Mouse (Mus musculus): ENCODE measurements at regions not wholly inside any gene's neighbourhood (a gene's known extent, or its start where the extent isn't known, plus 50 kb on each side); places are given as distances from the start of the nearest gene placed in this dataset.

- Histone ChIP-seq H3K9me3 (no peaks in the 10 kb centered on the region), H3K4me2 (replicated peaks) (no peak overlapping the region), H3K36me3 (no peaks in the 10 kb centered on the region), H3K4me3 (no peak overlapping the region), H3K4me1 (no peaks in the 10 kb centered on the region), H3K27me3 (no peaks in the 10 kb centered on the region), H3K9ac (replicated peaks) (no peak overlapping the region), H3K27ac (replicated peaks) (no peak overlapping the region)
- 5% methylated on average over 3 of the region's 3 CpGs for WGBS
- ATAC-seq (ENCODE audit: low FRiP score, low read depth): peak; percentile 65
These were observed 74.3 kb upstream of the A2m start for GRCm38 (mm10) chr6:121560852-121561251.

GRCm38 (mm10) chr6:121560393-121560793 is 74.8 kb upstream of the A2m start:
- Histone ChIP-seq H3K36me3 (no peaks in the 10 kb centered on the region), H3K27me3 (no peaks in the 10 kb centered on the region), H3K4me1 (no peaks in the 10 kb centered on the region), H3K4me3 (no peak overlapping the region), H3K27ac (replicated peaks) (no peak overlapping the region), H3K9me3 (no peaks in the 10 kb centered on the region), H3K4me2 (replicated peaks) (no peak overlapping the region), H3K9ac (replicated peaks) (no peak overlapping the region)
- 21% methylated on average over 1 of the region's 1 CpGs for WGBS
- no peak for ATAC-seq (ENCODE audit: low FRiP score, low read depth)

- Histone ChIP-seq H3K27ac (replicated peaks) (no peak overlapping the region), H3K36me3 (no peaks in the 10 kb centered on the region), H3K4me3 (no peak overlapping the region), H3K9me3 (no peaks in the 10 kb centered on the region), H3K9ac (replicated peaks) (no peak overlapping the region), H3K4me2 (replicated peaks) (no peak overlapping the region), H3K27me3 (no peaks in the 10 kb centered on the region), H3K4me1 (no peaks in the 10 kb centered on the region)
- ATAC-seq (ENCODE audit: low FRiP score, low read depth): 0 out of 2 replicates have a peak, but pooled peaks have one; percentile 16
- WGBS: 9% methylated on average over 3 of the region's 3 CpGs
These were observed 78.7 kb upstream of the A2m start for GRCm38 (mm10) chr6:121556481-121556880.

GRCm38 (mm10) chr6:121553501-121554132 is 80.1 kb upstream of the Iqsec3 start:
- no peaks in the 10 kb centered on the region for H3K27me3 ChIP-seq
- no peaks in the 10 kb centered on the region for H3K4me1 ChIP-seq
- H3K4me3 ChIP-seq: no peak overlapping the region
- no peak overlapping the region for H3K4me2 ChIP-seq (replicated peaks)
- no peaks in the 10 kb centered on the region for H3K9me3 ChIP-seq
- H3K9ac ChIP-seq (replicated peaks): no peak overlapping the region
- ATAC-seq (ENCODE audit: low FRiP score, low read depth): no peak
- H3K27ac ChIP-seq (replicated peaks): no peak overlapping the region
- no peaks in the 10 kb centered on the region for H3K36me3 ChIP-seq
- 83% methylated on average over 2 of the region's 2 CpGs for WGBS

GRCm38 (mm10) chr6:121533521-121533920 is 60.0 kb upstream of the Iqsec3 start:
- WGBS: 73% methylated on average over 7 of the region's 7 CpGs
- H3K4me2 ChIP-seq (replicated peaks): no peak overlapping the region
- ATAC-seq (ENCODE audit: low FRiP score, low read depth): no peak

GRCm38 (mm10) chr6:121532926-121533325 is 59.4 kb upstream of the Iqsec3 start:
- Histone ChIP-seq H3K4me1 (no peaks in the 10 kb centered on the region), H3K27ac (replicated peaks) (no peak overlapping the region), H3K9me3 (no peaks in the 10 kb centered on the region), H3K9ac (replicated peaks) (no peak overlapping the region), H3K36me3 (no peaks in the 10 kb centered on the region), H3K27me3 (0 out of 2 replicates have a peak, but pooled peaks cover 3% of the 10 kb centered on the region), H3K4me3 (no peak overlapping the region), H3K4me2 (replicated peaks) (no peak overlapping the region)
- ATAC-seq (ENCODE audit: low FRiP score, low read depth): peak; percentile 65; the same call in 1 of the 2 replicates
- WGBS: 7% methylated on average over 3 of the region's 3 CpGs

More at GRCm38 (mm10) chr6:121533521-121533920, 60.0 kb upstream of the Iqsec3 start:
- H3K4me3 ChIP-seq: no peak overlapping the region
- no peaks in the 10 kb centered on the region for H3K4me1 ChIP-seq
- no peak overlapping the region for H3K9ac ChIP-seq (replicated peaks)
- no peaks in the 10 kb centered on the region for H3K9me3 ChIP-seq
- H3K27ac ChIP-seq (replicated peaks): no peak overlapping the region
- no peaks in the 10 kb centered on the region for H3K36me3 ChIP-seq
- H3K27me3 ChIP-seq: 0 out of 2 replicates have a peak, but pooled peaks cover 3% of the 10 kb centered on the region

GRCm38 (mm10) chr6:121531825-121532389 is 58.4 kb upstream of the Iqsec3 start:
- no peak overlapping the region for H3K27ac ChIP-seq (replicated peaks)
- H3K4me1 ChIP-seq: no peaks in the 10 kb centered on the region
- 59% methylated on average over 13 of the region's 13 CpGs for WGBS
- no peaks in the 10 kb centered on the region for H3K36me3 ChIP-seq
- peak; percentile 55 for ATAC-seq (ENCODE audit: low FRiP score, low read depth)
- H3K27me3 ChIP-seq: 0 out of 2 replicates have a peak, but pooled peaks cover 3% of the 10 kb centered on the region
- H3K9me3 ChIP-seq: no peaks in the 10 kb centered on the region
- H3K9ac ChIP-seq (replicated peaks): no peak overlapping the region
- no peak overlapping the region for H3K4me3 ChIP-seq
- no peak overlapping the region for H3K4me2 ChIP-seq (replicated peaks)

GRCm38 (mm10) chr6:121527281-121527680 is 53.8 kb upstream of the Iqsec3 start:
- Histone ChIP-seq H3K9ac (replicated peaks) (no peak overlapping the region), H3K4me1 (0 out of 2 replicates have a peak, but pooled peaks cover 6% of the 10 kb centered on the region), H3K36me3 (no peaks in the 10 kb centered on the region), H3K9me3 (no peaks in the 10 kb centered on the region), H3K27ac (replicated peaks) (no peak overlapping the region), H3K4me2 (replicated peaks) (no peak overlapping the region), H3K27me3 (0 out of 2 replicates have a peak, but pooled peaks cover 3% of the 10 kb centered on the region), H3K4me3 (no peak overlapping the region)
- 89% methylated on average over 4 of the region's 4 CpGs for WGBS
- no peak for ATAC-seq (ENCODE audit: low FRiP score, low read depth)

GRCm38 (mm10) chr6:121526121-121526520 is 52.6 kb upstream of the Iqsec3 start:
- no peak overlapping the region for H3K4me2 ChIP-seq (replicated peaks)
- H3K4me1 ChIP-seq: 0 out of 2 replicates have a peak, but pooled peaks cover 6% of the 10 kb centered on the region
- 84% methylated on average over 2 of the region's 2 CpGs for WGBS
- ATAC-seq (ENCODE audit: low FRiP score, low read depth): no peak
- H3K9ac ChIP-seq (replicated peaks): no peak overlapping the region
- no peak overlapping the region for H3K4me3 ChIP-seq
- H3K36me3 ChIP-seq: no peaks in the 10 kb centered on the region
- H3K27me3 ChIP-seq: 0 out of 2 replicates have a peak, but pooled peaks cover 3% of the 10 kb centered on the region
- H3K27ac ChIP-seq (replicated peaks): no peak overlapping the region
- no peaks in the 10 kb centered on the region for H3K9me3 ChIP-seq

- Histone ChIP-seq H3K4me3 (no peak overlapping the region), H3K27ac (replicated peaks) (no peak overlapping the region), H3K4me1 (0 out of 2 replicates have a peak, but pooled peaks cover 6% of the 10 kb centered on the region), H3K9me3 (no peaks in the 10 kb centered on the region), H3K36me3 (no peaks in the 10 kb centered on the region), H3K27me3 (0 out of 2 replicates have a peak, but pooled peaks cover 3% of the 10 kb centered on the region), H3K4me2 (replicated peaks) (no peak overlapping the region), H3K9ac (replicated peaks) (no peak overlapping the region)
- ATAC-seq (ENCODE audit: low FRiP score, low read depth): no peak
- 24% methylated on average over 3 of the region's 3 CpGs for WGBS
These were observed 51.1 kb upstream of the Iqsec3 start for GRCm38 (mm10) chr6:121524613-121524970.

- H3K9me3 ChIP-seq: no peaks in the 10 kb centered on the region
- H3K4me3 ChIP-seq: no peak overlapping the region
- no peaks in the 10 kb centered on the region for H3K36me3 ChIP-seq
- H3K27me3 ChIP-seq: 0 out of 2 replicates have a peak, but pooled peaks cover 3% of the 10 kb centered on the region
- no peak for ATAC-seq (ENCODE audit: low FRiP score, low read depth)
- no peak overlapping the region for H3K9ac ChIP-seq (replicated peaks)
- H3K4me2 ChIP-seq (replicated peaks): no peak overlapping the region
- WGBS: 81% methylated on average over 11 of the region's 11 CpGs
- H3K27ac ChIP-seq (replicated peaks): no peak overlapping the region
- H3K4me1 ChIP-seq: 0 out of 2 replicates have a peak, but pooled peaks cover 6% of the 10 kb centered on the region
These were observed 50.6 kb upstream of the Iqsec3 start for GRCm38 (mm10) chr6:121523882-121524612.

All from midbrain, embryonic 12.5 days (tissue).